Mouse (Mus musculus): ENCODE data around the gene Map2k2. TPM values are rescaled to one million over a fixed set of nuclear protein-coding genes. Genes with fewer than 3 reads are reported as not detected.
"Not testable (repeated sequence)": the region's sequence is repeated elsewhere in the genome, so short reads cannot be mapped to it uniquely, and the experiment has no call there.

The Map2k2 gene
- 29.8 and 55.8 TPM in 2 replicates for total RNA-seq (2017)

DNA sequence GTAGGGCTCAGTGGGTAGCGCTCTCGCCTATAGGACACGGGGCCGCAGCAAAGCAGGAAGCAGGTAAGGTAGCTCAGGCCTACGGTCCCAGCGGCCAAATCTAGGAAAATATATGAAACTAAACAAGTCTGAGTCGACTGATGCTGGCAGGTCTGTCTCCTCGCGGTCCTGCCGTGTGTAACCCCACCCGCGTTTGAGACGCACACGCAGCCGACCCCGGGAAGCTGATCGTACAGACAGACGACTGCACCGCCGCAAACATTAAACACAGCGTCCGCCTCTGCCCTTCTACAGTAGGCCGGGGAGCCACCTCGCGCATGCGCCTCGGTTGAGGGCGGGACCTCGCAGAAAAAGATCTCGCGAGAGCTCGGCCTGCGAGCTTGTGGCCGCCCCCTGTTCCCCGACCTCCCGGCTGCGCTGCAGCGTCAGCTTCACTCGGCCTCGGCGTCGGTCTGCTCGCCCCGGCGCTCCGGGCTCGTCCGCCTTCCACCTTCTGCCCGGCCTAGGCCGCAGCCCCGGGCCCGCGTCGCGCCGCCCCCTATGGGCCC, at the start of gene Map2k2:
Gene Map2k2, plus strand, starts transcription at position 351 of the 548 bp plus-strand sequence.
- ATAC-seq (replicated peaks in 1 of 2; ENCODE audit: insufficient read depth in 1 of 2, low FRiP score in 2 of 2, low TSS enrichment in 1 of 2, low read depth in 1 of 2, poor library complexity in 2 of 2, severe bottlenecking in 2 of 2) = peak; percentile 86 to 92

DNA sequence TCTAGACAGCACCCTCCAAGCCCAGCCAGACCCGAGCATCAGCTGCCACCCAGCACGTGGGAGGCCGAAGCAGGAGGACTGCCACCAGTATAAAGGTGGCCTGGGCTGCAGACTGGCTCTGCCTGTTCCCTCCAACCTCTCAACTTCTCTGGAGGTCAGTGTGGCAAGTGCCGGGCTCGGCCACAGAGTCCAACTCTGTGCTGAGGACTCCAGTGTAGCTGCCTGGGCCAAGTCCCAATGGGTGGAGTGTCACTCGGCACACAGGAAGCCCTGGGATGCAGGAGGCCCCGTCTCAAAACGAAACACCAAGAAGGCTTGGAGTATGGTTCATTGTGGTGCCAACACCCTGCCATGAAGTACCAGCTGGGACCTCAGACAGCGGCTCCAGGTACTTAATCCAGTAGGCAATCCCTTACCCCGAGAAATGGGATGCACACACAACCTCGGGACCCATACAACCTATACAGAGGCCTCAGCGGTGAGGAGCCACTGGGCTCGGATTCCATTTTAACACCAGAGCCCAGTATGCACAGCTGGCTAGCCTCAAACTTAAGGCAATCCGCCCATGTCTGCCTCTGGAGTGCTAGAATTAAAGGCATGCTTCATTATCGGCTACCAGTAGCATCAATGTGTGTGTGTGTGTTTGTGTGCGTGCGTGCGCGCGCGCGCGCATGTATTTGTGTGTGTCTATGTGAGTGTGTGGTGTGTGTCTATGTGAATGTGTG, 48.1 kb upstream of the Map2k2 start:
- ATAC-seq (replicated peaks in 1 of 2; ENCODE audit: insufficient read depth in 1 of 2, low FRiP score in 2 of 2, low TSS enrichment in 1 of 2, low read depth in 1 of 2, poor library complexity in 2 of 2, severe bottlenecking in 2 of 2) = no peak

DNA sequence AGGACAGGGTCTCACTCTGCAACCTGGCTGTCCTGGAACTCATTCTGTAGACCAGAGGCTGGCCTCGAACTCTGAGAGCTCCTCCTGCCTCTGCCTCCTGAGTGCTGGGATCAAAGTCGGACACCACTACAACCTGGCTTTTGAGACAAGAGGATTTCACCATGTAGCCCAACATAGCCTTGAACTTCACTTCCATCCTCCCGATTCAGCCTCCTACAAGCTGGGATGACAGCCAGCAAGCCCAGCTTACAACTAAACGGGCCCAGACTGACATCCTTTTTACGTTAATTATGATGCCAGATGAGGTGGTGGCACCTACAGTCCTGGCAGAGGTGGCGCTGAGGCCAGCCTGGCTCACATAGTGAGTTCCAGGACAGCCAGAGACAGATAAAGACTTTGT, 46.8 kb upstream of the Map2k2 start:
- no peak for ATAC-seq (replicated peaks in 1 of 2; ENCODE audit: insufficient read depth in 1 of 2, low FRiP score in 2 of 2, low TSS enrichment in 1 of 2, low read depth in 1 of 2, poor library complexity in 2 of 2, severe bottlenecking in 2 of 2)

DNA sequence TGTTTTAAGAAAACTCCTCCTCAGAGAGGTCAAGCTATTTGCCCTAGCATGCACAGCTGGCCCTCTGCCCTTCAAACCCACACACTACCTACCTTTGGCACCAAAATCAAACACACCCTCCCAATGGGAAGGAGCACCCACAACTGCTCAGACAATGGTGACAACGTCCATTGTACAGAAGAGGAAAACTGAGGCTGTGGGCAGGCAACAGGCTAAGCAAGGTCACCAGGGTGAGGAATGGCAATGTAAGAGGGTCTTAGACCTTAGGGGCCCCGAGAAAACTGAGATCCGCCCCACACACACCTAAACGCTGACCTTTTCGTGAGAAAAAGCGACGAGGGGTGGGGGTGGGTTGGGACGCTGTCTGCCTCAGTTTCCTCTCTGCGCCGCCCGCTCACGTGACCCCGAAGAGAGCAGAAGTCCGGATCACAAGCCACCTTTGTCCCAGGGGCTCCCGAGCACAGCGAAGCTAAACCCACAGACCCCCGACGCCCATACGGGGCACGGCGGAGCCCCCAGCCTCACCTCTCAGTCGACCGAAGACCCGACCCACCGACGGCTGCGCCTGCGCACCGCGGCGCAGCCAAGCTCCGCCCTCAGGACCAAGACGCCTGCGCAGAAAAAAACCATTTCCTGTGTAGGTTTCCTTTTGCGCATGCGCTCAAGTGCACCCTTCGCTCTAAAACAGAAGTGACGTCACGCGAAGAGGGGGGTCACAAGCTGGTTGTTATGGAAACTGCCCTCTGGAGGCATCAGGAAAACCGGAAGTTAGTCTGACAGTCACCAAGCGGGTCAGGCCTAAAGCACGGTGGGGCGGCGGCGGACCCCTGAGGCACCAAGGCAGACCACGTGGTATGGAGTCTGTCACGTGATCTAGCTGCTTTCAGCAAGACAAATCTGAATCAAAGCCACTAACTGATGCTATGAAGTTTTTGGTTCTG, 45.8 kb upstream of the Map2k2 start, which contains the start of gene Sgta:
Gene Sgta, minus strand, starts transcription at position 579 of the 941 bp plus-strand sequence.
- peak; percentile 92 to 95 for ATAC-seq (replicated peaks in 1 of 2; ENCODE audit: insufficient read depth in 1 of 2, low FRiP score in 2 of 2, low TSS enrichment in 1 of 2, low read depth in 1 of 2, poor library complexity in 2 of 2, severe bottlenecking in 2 of 2)

DNA sequence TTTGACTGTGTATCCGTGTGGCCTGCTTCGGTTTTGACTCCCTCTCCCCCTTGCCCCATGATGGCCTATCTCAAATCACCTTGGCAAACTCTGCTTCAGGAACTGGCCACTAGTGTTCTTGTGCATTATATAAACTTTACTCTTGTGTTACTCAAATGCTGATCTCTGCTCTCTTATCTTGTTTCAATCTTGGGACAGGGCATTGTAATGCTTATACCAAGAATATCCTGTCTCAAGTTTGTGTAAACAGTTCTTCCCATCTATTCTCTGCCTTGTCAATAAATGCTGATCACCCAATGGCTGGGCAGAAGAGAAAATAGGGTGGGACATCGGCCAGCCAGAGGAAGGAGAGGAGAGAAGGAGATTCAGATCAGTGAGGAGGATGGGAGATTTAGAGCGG, 43.0 kb upstream of the Map2k2 start:
- no peak for ATAC-seq (replicated peaks in 1 of 2; ENCODE audit: insufficient read depth in 1 of 2, low FRiP score in 2 of 2, low TSS enrichment in 1 of 2, low read depth in 1 of 2, poor library complexity in 2 of 2, severe bottlenecking in 2 of 2)

DNA sequence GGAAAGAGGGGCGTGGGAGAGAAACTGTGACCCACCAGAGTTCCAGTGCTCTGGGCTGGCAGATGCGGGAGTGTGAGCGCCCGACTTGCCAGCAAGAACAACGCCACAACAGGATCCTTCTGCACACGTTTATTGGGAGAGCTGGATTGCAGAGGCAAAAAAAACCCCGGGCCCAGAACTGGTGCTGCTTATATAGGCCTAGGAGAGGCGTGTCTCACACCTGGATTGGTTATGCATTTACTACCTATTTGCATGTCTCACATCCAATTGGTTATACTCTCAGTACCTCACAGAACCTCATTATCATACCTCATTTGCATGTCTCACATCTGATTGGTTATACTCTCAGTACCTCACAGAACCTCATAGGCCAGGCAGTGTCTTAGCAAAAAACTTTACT, 41.2 kb upstream of the Map2k2 start:
- not testable (repeated sequence) for ATAC-seq (replicated peaks in 1 of 2; ENCODE audit: insufficient read depth in 1 of 2, low FRiP score in 2 of 2, low TSS enrichment in 1 of 2, low read depth in 1 of 2, poor library complexity in 2 of 2, severe bottlenecking in 2 of 2)

DNA sequence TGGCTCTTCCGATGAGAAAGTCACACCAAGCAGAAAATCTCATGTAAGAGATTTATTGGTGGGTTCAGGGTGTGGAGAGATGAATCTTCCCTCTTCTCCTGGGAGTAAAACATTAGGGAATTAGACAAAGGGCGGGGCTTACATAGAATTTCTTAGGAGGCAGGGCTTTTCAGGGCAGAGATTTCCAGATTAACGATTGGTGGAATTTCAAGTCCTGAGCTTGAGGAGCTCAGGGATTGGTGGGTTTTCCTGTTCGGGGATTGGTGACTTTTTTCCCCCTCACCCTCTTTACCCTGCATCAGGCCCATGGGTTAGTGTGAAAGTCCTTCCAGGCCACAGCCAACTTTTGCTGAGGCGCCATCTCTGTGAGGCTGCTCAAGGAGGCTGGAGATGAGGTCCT, 37.0 kb upstream of the Map2k2 start:
- ATAC-seq (replicated peaks in 1 of 2; ENCODE audit: insufficient read depth in 1 of 2, low FRiP score in 2 of 2, low TSS enrichment in 1 of 2, low read depth in 1 of 2, poor library complexity in 2 of 2, severe bottlenecking in 2 of 2) = no peak

DNA sequence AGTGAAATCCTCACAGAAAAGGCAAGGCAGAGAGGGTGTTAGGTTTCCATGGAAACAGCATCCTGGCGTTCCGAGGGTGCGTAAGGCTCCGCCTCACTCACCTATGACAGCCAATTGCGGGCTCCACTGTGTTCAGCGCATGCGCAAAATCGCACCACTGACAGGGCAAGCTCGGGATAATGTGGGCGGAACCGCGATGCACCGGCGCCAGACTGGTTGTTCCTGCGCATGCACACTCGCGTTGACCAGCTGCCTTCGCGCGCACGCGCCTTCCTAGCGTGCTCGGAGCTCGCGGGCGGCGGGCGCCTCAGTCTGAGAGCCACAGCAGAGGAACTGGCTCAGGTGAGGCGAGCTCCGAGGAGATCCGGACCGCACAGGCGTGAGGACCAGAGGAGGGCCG, 35.9 kb upstream of the Map2k2 start, which contains the start of gene Thop1:
Gene Thop1, plus strand, starts transcription at position 200 of the 400 bp plus-strand sequence.
- peak; percentile 98 to 99 for ATAC-seq (replicated peaks in 1 of 2; ENCODE audit: insufficient read depth in 1 of 2, low FRiP score in 2 of 2, low TSS enrichment in 1 of 2, low read depth in 1 of 2, poor library complexity in 2 of 2, severe bottlenecking in 2 of 2)

DNA sequence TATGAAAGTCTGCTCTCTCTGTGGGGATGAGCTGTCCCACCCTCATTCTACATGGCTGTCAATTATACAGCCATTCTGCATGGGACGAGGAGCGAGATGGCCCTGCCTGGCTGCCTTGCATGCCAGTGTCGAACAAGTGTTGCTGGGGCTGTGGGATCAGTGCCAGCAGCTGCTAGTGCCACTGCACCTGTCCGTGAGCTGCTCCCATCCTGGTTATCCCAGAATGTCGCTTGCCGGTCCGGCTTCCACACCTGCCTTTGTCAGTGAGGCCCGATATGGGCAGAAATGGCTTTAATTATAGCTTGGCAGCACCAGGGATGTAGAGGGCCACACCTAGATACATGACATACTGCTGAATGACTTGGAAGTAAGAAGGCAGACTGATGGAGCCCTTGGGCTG, 33.4 kb upstream of the Map2k2 start:
- ATAC-seq (replicated peaks in 1 of 2; ENCODE audit: insufficient read depth in 1 of 2, low FRiP score in 2 of 2, low TSS enrichment in 1 of 2, low read depth in 1 of 2, poor library complexity in 2 of 2, severe bottlenecking in 2 of 2) = no peak

DNA sequence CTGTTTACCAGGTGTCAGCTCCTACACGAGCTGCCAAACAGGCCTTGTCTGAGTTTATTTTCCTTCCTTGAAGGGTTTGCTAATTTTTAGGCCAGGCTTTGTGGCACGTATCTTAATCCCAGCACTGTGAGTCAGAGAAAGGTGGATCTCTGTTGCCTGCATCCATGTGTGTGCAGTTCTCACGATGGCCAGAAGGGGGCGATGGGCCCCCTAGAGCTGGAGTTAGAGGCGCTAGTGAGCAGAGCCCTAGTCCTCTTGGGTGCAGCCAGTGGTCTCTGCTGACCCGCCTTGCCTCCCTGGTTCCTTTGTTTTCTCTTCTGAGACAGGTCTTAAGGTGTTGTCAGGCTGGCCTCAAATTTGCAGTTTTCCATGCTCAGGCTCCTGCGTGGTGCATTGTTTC, 32.3 kb upstream of the Map2k2 start:
- no peak for ATAC-seq (replicated peaks in 1 of 2; ENCODE audit: insufficient read depth in 1 of 2, low FRiP score in 2 of 2, low TSS enrichment in 1 of 2, low read depth in 1 of 2, poor library complexity in 2 of 2, severe bottlenecking in 2 of 2)

DNA sequence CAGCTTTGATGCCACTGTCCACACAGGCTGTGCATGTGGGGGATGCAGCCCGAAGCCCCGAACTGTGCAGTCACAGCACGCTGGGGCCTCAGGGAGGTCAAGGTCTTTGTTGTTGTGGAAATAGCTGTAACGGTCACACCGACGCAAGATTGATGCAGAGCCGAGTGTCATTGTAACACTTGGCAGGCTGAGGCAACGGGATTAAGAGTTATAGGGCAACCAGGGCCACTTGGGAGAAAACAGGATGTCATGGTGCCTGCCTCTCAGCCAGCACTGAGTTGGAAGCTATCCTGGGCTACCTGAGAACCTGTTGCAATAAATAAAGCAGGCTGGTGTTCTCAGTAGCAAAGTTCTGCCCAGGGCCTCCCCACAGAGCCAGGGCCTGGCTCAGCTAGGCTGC, 30.0 kb upstream of the Map2k2 start:
- no peak for ATAC-seq (replicated peaks in 1 of 2; ENCODE audit: insufficient read depth in 1 of 2, low FRiP score in 2 of 2, low TSS enrichment in 1 of 2, low read depth in 1 of 2, poor library complexity in 2 of 2, severe bottlenecking in 2 of 2)

DNA sequence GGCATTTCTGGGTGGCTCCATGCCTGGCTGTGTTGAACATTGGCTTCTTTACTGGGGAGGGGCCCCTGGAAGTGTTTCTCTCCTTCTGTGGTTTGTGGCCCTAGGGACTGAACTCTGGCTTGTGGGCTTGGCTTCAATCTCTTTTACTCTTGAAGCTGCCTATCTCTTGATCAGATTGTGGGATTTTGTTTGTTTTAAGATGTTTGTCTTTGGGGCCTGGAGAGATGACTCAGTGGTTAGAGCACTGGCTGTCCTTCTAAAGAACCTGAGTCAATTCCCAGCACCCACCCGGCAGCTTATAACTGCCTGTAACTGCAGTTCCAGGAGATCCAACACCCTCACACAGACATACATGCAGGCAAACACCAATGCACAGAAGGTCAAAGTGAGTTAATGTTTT, 29.4 kb upstream of the Map2k2 start:
- ATAC-seq (replicated peaks in 1 of 2; ENCODE audit: insufficient read depth in 1 of 2, low FRiP score in 2 of 2, low TSS enrichment in 1 of 2, low read depth in 1 of 2, poor library complexity in 2 of 2, severe bottlenecking in 2 of 2) = no peak

DNA sequence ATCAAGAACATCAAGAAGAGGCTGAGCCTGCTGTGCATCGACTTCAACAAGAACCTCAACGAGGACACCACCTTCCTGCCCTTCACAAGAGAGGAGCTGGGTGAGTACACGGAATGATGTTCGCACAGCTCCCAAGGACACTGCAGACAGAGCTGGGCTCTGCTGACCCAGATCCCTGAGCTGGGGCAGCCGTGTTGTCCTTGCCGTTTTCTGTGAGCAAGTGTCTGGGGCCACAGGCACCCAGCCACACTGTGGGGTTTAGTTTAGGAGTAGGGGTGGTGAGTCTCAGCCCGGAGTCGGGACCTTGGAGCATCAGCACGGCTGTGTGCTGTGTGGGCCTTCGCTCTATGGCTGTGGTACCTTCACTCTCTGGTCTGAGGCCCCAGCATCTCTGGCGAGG, 27.8 kb upstream of the Map2k2 start:
- no peak for ATAC-seq (replicated peaks in 1 of 2; ENCODE audit: insufficient read depth in 1 of 2, low FRiP score in 2 of 2, low TSS enrichment in 1 of 2, low read depth in 1 of 2, poor library complexity in 2 of 2, severe bottlenecking in 2 of 2)

DNA sequence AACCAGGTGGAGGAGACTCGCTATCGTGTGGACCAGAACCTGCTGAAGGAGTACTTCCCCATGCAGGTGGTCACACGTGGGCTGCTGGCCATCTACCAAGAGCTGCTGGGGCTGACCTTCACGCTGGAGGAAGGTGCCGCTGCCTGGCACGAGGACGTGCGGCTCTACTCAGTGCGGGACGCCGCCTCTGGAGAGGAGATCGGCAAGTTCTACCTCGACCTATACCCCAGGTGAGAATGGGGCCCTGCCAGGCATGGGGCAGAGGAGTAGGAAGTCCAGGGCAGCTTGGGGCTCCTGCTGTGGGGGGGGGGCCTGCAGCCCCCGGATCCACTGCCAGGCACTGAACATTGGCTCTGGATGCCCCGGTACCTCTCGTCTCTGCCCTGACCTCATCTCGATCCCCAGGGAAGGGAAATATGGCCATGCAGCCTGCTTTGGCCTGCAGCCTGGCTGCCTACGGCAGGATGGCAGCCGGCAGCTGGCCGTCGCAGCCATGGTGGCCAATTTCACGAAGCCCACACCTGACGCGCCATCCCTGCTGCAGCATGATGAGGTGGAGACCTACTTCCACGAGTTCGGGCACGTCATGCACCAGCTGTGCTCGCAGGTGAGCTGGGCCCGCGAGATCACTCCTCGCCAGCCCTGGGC, 25.6 kb upstream of the Map2k2 start:
- no peak for ATAC-seq (replicated peaks in 1 of 2; ENCODE audit: insufficient read depth in 1 of 2, low FRiP score in 2 of 2, low TSS enrichment in 1 of 2, low read depth in 1 of 2, poor library complexity in 2 of 2, severe bottlenecking in 2 of 2)

DNA sequence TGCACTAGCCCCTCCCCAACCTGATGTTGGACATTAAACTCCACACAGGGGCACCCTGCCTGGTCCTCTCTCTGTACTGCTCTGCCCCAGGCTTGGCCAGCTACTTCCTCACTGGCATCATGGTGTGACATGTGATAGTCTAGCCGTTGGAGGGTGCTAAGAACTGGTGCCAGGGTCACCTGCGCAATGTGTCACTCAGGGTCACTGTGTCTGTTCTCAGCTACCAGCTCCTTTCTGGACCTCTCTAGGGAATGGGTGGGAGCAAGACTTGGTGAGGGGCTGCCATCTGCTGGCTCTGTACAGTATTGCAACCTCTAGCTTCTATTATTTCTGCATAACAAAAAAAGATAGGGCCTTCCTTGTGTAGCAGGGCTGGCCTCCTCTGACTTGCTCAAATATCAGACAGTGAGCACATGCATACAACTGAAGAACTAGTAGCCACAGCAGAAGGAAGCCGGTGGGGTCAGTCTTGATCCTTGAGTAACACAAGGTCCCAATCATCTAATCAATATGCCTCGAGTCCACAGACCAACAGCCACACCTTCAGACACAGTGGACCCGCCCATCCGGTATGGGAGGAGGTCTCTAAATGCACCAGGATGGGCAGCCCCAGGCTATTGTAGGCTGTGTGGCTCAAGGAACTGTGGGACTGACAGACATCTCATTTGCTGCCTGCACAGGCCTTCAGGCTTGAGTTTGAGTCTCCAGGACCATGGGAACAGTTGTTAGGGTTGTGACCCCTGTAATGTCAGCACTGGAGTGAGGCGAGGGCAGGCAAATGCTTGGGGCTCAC, 23.4 kb upstream of the Map2k2 start:
- ATAC-seq (replicated peaks in 1 of 2; ENCODE audit: insufficient read depth in 1 of 2, low FRiP score in 2 of 2, low TSS enrichment in 1 of 2, low read depth in 1 of 2, poor library complexity in 2 of 2, severe bottlenecking in 2 of 2) = peak; percentile 47 to 61; a peak in 2 of 4 replicates

DNA sequence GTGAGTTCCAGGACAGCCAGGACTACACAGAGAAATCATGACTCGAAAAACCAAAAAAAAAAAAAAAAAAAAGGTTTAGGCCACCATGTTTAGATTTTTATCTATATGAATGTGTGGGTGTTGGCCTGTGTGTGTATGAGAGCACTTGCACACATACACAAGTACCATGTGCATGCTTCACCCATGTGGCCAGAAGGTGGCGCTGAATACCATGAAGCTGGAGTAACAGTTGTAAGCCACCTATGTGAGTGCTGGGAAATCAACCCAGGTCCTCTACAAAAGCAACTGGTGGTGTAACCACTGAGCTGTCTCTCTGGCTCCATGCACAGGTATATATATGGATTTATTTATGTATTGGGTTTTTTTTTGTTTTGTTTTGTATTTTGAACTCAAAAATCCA, 18.7 kb upstream of the Map2k2 start:
- ATAC-seq (replicated peaks in 1 of 2; ENCODE audit: insufficient read depth in 1 of 2, low FRiP score in 2 of 2, low TSS enrichment in 1 of 2, low read depth in 1 of 2, poor library complexity in 2 of 2, severe bottlenecking in 2 of 2) = no peak

DNA sequence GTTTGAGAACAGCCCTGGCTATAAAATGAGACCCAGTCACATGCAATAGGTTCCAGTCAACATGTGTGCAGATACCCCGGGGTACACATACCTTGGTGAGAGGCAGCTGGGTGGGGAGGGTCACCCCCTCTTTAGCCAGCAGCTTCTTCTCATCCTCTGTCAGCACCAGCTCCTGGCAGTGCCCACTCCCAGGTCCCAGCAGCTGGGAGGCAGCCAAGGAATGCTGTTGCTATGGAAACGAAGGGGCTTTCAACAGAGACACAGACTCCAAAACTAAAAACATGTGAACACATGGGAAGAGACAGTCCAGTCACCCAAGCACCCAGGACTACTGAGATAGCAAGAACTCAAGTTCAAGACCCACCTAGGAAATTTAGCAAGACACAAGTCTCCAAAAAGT, 16.5 kb upstream of the Map2k2 start:
- no peak for ATAC-seq (replicated peaks in 1 of 2; ENCODE audit: insufficient read depth in 1 of 2, low FRiP score in 2 of 2, low TSS enrichment in 1 of 2, low read depth in 1 of 2, poor library complexity in 2 of 2, severe bottlenecking in 2 of 2)
